Mouse (Mus musculus) layer of hippocampus, postnatal 25 days (tissue): ENCODE results near the gene Bcas3. TPM values are rescaled to one million over a fixed set of nuclear protein-coding genes. Genes with fewer than 3 reads are reported as not detected.

Experiments
- DNase-seq, 2 experiments: peaks; one replicate each; pipeline ENCODE4 v3.0.0; 2022; ENCODE audit warnings: mixed read lengths in 2 of 2, low spot score in 1 of 2; ENCODE audit errors: extremely low spot score in 1 of 2
- total RNA-seq, 2 experiments: library from RNA; stranded (reverse); gene quantifications; 2 replicates each; pipeline ENCODE4 v1.2.3; 2021

Gene Bcas3
- total RNA-seq, 2 experiments from 2014 or later = 67.5 to 68.6 TPM

DNA sequence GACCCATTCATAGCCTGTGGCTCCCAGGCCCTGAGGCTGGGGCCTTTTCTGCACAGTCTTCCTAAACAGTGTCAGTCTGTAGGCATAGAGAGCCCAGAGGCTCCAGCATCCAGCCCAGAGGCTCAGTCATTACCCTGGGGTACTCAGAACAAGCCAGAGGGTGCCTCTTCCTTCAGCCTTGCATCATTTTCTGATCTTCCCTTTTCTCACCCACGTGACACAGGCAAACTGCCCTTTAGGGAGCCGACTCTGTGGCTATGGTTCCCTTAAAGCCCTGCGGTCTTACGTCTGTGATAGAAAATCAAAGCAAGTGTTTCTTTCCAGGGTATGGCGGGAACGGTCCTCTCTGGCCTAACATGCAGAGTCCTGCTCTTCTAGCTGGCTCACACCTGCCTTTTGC lies 421.7 kb downstream of the Bcas3 start:
- DNase-seq = no peak

DNA sequence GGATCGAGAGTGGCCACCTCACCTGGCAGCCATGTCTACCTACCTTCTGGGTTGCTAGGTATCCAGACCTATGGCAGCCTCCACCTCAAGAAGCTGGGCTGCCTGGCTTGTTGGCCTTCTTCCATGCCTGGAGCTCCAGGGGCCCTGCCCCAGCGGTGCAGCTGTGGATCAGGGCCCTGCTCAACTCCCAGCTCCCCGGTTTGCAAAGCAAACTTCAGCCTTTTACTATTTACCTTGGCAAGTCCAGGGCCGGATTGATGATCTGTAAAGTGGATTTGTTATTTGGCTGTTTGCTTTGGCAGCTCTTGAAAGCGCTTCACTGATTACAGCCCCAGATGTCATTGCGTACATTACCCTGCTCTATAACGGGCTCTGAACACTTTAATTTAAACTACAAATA lies 422.5 kb downstream of the Bcas3 start:
- no peak for DNase-seq

DNA sequence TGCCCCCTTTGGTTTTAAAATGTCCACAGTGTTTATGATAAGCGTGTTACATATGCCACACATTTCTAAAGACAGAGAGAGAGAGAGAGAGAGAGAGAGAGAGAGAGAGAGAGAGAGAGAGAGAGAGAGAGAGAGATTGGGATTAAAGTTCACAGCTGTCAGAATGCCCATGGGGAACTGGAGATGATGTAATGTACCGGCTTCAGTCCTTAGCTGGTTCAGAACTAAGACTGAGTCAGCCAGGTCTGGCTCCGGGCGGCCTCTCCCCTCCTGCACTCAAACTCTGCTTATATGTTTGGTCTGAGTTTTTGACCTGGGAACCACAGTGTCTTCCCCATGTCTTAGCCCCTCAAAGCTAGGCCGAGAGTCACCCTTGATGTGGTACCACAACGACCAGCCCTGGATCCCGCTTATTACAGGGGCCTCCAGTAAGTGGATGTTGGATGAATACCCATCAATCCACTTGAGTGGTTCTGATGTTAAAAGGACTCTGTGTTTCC lies 423.9 kb downstream of the Bcas3 start:
- DNase-seq = no peak

DNA sequence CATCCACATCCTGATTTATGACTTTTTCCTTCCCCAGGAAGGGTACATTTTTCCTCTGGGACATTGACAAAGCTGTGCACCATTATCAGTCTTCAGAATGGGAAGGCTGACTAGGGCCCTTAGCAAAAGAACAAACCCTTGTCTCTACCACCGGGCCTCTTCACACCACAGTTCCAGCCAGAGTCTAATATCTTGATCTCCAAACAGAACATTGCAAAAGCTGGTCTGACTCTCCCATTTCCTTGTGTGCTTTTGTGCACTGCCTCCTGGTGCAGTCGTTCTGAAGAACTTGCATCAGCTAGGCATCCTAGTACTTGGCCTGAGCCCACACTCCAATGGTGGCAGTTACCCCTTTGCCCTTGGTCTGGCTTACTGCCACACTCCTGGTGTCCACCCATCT lies 425.0 kb downstream of the Bcas3 start:
- DNase-seq = no peak

DNA sequence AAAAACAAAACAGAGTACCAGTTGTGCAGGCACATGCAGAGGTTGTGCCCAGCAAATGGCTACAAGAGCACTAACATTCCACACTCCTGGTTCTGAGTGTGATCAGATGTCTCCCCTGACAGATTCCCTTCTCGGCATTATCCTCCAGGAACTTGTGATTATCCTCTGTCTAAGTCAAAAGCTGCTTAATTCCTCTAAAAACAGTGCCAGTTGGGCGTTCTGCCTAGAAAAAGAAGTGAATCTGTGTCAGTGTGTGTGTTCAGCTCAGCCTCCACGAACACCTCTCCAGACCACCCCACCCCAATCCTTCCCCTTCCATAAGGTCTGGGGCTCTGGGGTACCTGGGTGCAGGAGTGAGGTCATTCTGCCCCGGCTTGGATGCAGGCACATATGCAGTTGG lies 427.3 kb downstream of the Bcas3 start:
- DNase-seq = no peak

DNA sequence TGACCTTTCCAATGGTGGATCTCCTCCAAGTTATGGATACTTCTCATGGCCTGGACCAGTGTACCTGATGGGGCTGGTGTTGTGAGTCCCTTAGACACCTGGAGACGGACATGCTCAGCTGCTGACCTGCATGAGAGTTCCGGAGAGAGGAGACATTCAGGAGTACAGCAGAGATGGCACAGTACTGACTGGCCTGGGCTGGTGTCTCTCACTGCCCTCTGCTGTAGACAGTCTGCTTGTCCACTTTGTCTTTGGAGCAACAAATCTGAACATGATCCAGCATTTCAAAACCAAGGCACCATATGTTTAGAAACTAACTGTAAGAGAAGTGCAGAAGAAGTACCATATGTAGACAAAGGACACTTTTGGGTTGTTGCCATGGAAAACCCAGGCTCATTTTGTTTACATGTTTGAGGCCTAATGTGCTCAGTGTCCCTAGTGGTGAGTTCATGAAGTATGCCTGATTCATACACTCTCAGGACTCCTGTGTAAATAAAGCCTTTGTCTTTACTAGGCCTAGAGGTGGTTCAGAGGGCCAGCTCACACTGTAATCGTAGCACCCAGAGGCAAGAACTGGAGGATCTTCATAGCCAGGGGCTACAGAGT lies 433.2 kb downstream of the Bcas3 start:
- no peak for DNase-seq

DNA sequence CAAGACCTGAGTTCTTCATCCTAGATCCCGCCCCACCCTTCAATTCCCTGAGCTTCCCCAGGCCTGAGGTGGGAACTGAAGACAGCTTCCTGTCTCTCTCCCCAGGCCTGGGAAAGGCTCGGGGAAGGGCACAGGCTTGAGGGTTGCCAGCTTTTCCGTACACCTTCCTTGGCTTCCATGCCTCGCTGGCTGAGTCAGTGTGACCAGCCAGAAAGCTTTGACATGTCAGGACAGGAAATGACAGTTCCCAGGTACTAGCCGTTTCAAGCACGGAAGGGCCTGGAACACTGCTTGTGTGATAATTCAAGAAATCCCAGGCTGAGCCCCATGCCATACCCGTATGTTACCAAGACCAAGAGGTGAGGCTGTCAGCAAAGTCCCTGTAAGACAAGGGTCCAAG lies 436.8 kb downstream of the Bcas3 start:
- DNase-seq = no peak

DNA sequence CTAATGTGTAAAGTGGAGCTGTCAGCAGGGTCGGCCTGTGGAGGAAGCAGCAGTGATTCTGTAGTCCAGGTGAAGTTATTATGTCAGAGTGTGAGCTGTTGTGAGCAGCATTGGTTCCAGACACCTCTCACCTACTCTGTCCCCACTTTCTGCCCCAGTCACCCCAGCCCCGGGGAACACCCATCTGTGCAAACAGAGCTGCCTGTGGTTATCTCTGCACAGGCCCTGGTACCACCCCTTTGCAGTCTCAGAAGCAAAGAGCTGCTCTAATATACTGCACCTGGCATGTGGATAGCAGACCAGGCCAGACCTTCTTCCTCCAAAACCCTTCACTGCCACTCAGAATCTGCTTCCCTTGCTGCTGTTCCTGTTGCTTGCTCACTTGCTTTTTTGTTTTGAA lies 437.3 kb downstream of the Bcas3 start:
- DNase-seq = no peak

DNA sequence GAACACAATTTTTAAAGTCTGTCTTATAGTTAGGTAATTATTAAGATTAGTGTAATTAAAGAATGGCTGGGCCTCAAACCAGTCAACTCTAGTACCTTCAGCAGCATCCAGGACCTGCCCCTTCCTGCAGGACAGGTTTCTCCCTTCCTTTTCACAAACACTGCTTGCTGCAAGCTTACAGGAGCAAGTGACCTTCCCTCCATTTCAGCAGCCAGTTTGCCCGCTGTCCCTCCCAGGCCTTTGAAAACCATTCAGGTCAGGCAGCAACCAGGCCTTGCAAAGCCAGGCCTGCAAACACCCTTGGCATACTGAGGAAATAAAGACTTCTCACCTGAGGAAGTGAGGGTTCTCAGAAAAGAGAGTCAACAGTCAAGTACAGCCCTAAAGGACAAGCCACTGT lies 438.2 kb downstream of the Bcas3 start:
- no peak for DNase-seq

DNA sequence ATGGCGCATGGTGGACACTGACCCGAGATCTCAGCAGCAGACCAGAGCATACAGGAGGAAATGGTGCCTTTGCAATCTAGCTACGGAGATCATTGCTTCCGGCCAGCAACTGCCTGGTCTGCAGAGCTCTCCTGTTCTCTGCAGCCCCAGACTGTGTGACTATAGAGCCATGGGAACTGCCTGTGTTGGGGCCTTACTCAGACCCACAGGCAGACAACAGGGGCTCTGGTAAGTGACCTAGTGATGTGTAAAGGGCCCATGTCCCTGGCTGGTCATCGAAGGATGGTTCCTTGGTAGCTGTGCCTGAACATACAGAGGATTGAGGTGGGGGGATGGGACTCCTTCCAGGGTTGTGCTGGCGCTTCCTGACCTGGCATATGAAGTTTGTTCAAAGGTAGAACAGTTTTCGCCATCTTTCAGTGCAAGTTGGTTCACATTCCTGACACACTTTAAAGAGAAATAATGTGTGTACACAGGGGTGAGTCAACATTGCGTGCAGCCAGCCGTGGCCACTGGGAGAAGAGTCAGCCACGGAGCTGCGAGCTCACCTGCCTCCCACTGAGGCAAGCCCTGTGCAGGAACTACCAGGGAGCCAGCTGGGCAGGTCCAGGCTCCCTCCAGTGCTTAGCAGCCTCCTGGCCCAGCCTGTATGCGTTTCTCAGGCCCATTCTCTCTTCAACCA lies 439.7 kb downstream of the Bcas3 start:
- no peak for DNase-seq

DNA sequence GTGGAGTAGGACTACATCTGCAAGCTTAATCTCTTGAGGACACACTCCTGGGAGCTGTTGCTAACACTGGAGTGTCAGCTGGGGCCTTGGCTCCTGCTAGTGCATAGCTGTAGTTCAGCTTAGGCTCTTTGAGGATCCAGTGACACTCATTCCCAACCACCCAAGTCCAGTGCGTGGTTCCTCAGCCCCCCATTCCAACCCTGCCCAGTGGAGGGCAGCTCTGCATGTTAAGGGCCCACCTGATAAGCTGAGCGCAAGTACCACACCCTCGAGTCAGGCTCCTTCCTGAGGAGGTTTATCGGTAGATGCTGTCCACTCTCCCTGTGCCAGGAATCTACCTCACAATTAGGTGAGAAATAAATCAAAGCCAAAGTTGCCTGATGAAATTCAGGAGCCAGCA lies 446.5 kb downstream of the Bcas3 start:
- DNase-seq = no peak

DNA sequence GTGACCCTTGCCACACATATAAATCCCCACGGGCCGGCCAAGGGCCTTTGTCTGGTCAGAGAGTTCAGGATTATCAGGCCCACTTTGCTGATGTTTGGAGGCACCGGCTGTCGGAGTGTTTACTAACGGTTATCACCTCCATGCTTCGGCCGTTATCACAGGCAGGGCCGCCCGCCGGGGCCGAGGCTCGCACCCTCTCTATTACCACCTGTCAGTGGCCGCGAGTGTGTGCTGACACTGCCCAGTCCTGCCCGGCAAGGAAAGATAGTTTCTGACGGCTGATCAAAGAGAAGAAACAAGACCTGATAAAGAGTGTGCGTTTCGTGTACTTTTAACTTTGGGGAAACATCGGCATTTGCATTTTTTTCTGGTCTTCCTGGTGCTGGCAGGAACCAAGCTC lies 446.9 kb downstream of the Bcas3 start:
- DNase-seq = no peak

DNA sequence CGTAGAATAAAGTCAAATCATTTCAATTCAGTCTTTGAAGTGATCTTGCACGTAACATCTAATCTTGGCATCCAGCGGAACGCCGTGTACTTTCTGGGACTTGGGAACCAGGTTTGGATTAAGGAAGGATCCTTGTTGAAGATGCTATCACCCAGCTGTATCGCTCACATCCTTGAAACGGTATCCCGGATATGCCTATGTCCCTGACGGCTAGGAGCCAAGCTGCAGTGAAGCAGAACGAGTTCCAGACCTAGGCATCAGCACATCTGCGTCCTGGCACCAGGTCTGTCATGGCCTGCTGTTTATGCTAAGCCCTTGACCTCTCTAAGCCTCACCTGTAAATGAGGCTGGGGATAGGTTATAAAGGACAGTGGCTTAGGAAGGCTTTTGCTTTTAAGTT lies 447.4 kb downstream of the Bcas3 start:
- DNase-seq = no peak

DNA sequence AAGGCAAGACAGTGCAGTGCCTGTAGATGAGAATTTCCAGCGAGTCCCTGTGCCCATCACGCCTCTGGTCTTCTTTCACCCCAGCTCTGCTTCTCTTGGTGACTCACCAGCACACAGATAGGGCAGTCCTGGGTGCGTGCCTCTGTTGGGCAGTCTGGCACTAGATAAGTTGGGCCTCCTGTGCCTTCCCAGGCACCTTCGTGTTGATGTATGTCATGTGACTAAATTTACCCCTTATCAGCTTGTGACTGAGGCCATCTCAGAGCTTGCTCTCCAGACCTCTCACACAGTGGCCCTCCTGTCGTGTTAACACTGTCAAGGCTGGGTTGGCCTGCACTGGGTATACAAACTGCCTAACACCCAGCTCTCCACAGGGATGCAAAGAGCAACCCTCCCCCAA lies 451.1 kb downstream of the Bcas3 start:
- DNase-seq = no peak

DNA sequence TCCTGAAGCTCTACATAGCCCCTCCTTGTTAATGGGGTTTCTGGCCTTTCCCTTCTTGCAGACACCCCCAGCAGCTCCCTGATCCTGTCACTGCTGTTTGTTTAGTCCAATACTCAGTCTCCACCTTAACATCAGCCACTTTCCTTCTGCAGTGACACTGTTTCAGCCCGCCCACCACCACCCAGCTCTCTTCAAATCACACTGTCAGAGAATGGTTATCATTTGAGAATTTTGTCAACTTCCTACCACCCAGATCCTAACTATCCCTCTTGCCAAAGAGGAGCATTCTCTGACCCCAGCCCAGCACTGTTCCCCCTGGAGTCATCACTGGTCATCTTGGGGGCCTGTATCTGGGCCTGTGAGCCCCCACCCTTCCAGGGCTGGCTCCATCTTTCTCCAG lies 452.8 kb downstream of the Bcas3 start:
- DNase-seq = no peak

DNA sequence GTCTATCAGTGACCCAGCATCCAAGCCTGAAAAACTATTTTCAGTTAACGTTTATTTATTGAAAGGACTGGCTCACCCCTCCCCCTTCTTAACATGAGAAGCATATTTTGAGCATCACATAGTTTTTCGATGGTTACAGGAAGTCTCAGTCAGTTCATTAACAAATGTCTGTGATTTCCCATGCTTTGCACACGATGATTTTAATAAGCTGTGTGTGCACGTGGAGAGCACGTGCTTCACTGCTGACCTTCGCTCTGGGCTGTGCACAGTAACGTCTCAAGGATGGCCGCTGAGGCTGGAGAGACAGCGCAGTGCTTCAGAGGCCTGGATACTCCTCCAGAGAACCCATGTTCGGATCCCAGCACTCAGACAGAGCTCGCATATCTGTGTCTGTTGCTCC lies 454.4 kb downstream of the Bcas3 start:
- DNase-seq = no peak

DNA sequence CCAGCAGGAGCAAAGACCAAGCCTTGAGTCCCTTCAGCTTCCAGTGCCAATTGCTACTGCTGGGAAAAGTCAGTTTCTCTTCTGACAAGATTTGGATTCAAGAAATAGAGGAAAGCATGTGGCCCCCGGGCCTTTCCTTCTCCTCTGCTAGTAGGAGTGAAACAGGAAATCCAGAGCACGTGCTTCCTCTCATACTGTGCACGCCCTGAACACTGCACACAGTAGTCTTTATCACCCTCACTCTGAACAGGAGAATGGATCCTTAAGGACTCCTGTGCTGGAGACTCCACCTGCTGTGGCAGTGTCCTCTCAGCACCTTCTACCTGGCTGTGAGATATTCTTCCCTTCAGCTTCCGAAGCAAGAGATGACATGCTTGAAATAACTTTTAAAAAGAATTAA lies 458.3 kb downstream of the Bcas3 start:
- no peak for DNase-seq

DNA sequence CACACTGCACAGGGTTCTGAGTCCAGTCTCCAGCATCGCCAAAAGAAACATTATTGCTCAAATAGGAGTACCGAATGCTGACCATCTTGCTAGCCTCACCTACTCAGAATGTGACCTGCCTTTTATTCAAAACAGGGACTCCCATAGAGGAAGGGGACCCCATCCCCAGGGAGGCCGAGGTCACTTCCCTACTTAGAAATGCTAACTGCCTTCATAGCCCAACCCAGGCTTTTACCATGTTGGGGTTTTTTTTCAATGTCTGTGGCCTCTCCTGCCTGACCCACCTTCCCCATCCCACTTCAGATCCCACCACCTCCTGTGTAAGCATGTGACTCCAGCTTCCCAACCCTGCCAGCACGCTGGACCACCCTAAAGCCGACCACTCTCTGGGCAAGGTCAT lies 458.7 kb downstream of the Bcas3 start:
- DNase-seq = no peak

DNA sequence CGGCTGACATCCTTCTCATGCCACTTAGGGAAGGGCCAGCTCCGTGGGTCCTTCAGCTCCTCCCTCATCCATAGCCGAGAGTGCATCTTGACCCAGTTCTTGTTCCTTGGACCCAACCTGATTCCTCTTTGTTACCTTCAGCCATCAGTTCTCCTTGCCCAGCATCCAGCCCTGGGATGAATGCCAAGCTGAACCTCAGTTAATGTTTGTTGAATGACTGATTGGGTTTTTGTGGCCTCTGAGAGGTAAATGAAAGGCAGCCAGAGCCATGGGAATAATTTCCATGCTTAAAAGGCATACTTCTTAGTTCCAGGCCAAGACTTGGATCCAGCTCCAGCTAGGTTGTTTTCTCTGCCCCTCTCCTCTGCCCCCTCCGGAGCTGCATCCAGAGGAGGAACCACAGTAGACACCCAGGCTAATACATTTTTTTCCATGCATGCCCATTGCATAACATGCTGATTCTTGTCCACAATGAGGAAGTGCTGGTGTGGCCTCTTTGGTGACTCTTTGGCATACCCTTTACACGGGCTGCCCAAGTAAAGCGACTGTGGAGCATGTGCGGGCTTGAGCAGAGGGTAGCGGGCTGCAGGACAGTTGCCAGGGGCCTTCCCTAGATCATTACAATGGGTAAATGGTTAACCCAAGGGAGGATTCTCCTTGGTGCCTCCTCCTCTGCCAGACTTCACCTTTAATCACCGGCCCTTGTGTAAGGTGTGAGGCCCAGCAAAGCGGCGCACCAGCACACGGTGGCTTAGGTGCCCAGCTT lies 459.4 kb downstream of the Bcas3 start:
- no peak for DNase-seq

DNA sequence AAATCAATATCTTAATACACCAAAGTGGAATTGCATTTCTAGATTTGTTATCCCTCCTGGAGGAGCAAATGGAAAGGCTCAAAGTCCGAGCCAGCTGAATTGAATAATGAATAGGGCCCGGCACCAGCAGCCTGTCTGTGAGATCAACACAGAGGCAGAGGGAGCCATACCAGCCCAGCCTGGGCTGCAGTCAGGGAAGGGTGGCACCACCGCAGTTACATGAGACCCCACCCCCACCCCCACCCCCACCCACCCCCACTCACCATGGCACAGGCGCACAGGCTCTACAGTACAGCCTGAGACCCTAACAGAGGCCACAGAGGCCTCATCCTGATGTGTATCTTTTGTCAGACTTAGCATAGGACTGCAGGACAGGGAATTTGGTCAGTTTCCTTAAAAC lies 461.7 kb downstream of the Bcas3 start:
- no peak for DNase-seq

DNA sequence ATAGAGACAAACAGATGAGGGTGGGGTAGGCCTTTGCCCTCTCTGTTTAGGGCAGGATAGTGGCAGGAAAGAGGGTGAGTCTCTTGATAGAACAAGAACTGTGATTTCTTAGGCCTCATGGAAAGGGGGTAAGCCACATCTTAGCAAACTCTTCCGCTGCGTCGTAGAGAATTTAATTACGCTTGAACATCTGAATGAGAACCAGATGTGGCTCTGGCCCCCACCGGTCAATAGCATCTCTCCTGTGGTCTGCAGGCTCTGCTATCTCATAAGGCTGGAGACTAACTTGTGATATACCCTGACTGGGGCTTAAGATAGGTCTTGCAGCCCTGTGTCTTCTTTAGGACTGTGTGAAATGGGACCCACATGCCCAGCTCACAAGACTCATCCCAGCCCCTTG lies 463.5 kb downstream of the Bcas3 start:
- no peak for DNase-seq

DNA sequence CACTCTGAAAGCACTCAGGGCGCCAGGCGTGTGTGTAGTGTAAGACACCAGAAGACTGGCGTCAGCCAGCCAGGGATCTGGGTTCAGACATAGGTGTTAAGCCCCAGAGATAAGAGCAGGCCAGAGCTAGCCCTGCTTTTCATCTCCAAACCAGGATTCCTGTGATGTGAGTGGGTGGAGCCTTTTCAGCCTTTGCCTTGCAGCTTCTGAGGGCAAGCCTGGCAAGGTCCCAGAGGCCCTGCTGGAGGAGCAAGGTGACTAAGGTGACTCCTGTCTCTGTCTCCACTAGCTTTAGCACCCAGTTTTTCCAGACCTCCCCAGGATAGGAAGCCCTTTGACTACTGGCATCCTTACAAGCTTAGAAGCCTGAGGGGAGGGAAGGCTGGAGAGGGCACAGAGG lies 465.4 kb downstream of the Bcas3 start:
- DNase-seq = no peak
